Mouse (Mus musculus): Measurements from ENCODE around the gene Myo1a. TPM values are rescaled to one million over a fixed set of nuclear protein-coding genes. Genes with fewer than 3 reads are reported as not detected.
"Not testable (repeated sequence)": the region's sequence is repeated elsewhere in the genome, so short reads cannot be mapped to it uniquely, and the experiment has no call there.

The Myo1a gene
- total RNA-seq, 2 experiments from 2014 or later, result 0.77 to 0.88 TPM

- peak in 1 of 2 experiments; percentile 0 for DNase-seq (ENCODE audit: low spot score in 2 of 2)
Observed at GRCm38 (mm10) chr10:127755770-127756468, 50.9 kb downstream of the Myo1a start.

- DNase-seq (ENCODE audit: low spot score in 2 of 2), result no peak
Observed at GRCm38 (mm10) chr10:127759181-127760110, 54.5 kb downstream of the Myo1a start, which contains the start of the genes Rdh1 and Rdh16f1. Gene Rdh1 (plus strand): TSS chr10:127759721. Gene Rdh16f1 (plus strand): TSS chr10:127759787.

GRCm38 (mm10) chr10:127762926-127763325 lies 58.0 kb downstream of the Myo1a start:
- DNase-seq (ENCODE audit: low spot score in 2 of 2), result not testable (repeated sequence)

- no peak for DNase-seq (ENCODE audit: low spot score in 2 of 2)
Observed at GRCm38 (mm10) chr10:127763914-127764680, 59.1 kb downstream of the Myo1a start.

- DNase-seq (ENCODE audit: low spot score in 2 of 2), result no peak
Observed at GRCm38 (mm10) chr10:127766564-127766963, 61.6 kb downstream of the Myo1a start.

Other genes with a start within 250 kb of the Myo1a start
- gene Stac3, start 203.5 kb upstream of the Myo1a start, total RNA-seq (2021), result 1 to 10 TPM; 3.9 to 4.8 TPM
- 1 to 10 TPM; 3.5 to 5.2 TPM for gene Ndufa4l2, start 190.2 kb upstream of the Myo1a start, total RNA-seq (2021)
- gene Shmt2, start 182.7 kb upstream of the Myo1a start, total RNA-seq (2021), result 10 to 100 TPM; 23.4 to 27.0 TPM
- gene Nxph4, start 170.6 kb upstream of the Myo1a start, total RNA-seq (2021), result 1 to 10 TPM; 7.6 to 8.3 TPM
- gene Lrp1, start 84.0 kb upstream of the Myo1a start, total RNA-seq (2021), result 100 to 1,000 TPM; 264 to 276 TPM
- gene Stat6, start 62.2 kb upstream of the Myo1a start, total RNA-seq (2021), result 10 to 100 TPM; 15.9 to 17.8 TPM
- 1 to 10 TPM; 4.6 to 5.1 TPM for gene Nemp1, start 38.3 kb upstream of the Myo1a start, total RNA-seq (2021)
- gene Nab2, start 36.6 kb upstream of the Myo1a start, total RNA-seq (2021), result 10 to 100 TPM; 58.2 to 71.7 TPM
- 10 to 100 TPM; 16.4 to 17.1 TPM for gene Tac2, start 19.3 kb downstream of the Myo1a start, total RNA-seq (2021)
- 1 to 10 TPM; 9.6 to 9.9 TPM for gene Zbtb39, start 34.4 kb downstream of the Myo1a start, total RNA-seq (2021)
- gene Gpr182, start 46.6 kb downstream of the Myo1a start, total RNA-seq (2021), result 1 to 10 TPM; 1.5 to 2.2 TPM
- under 1 TPM in 1 of 2 experiments, not detected in 1; 0.19 TPM for gene Rdh1, start 54.6 kb downstream of the Myo1a start, total RNA-seq (2021)
- not detected for gene Rdh16f1, start 54.6 kb downstream of the Myo1a start, total RNA-seq (2021)
- gene Rdh9, start 71.2 kb downstream of the Myo1a start, total RNA-seq (2021), result under 1 TPM; 0.30 to 0.65 TPM
- under 1 TPM; 0.23 to 0.28 TPM for gene Rdh16, start 96.0 kb downstream of the Myo1a start, total RNA-seq (2021)
- gene Rdh19, start 144.8 kb downstream of the Myo1a start, total RNA-seq (2021), result not detected
- gene Rdh16f2, start 161.3 kb downstream of the Myo1a start, total RNA-seq (2021), result not detected
- not detected for gene Rdh7, start 183.6 kb downstream of the Myo1a start, total RNA-seq (2021)
- not detected for gene Sdr9c7, start 193.3 kb downstream of the Myo1a start, total RNA-seq (2021)